Mouse (Mus musculus): ENCODE data around the gene Zbtb12. TPM values are rescaled to one million over a fixed set of nuclear protein-coding genes. Genes with fewer than 3 reads are reported as not detected.

Zbtb12 gene
- polyA plus RNA-seq, 1 experiment: 15.4 TPM

- Histone ChIP-seq H3K4me1 (peaks cover 39% of the 10 kb centered on the region), H3K9me3 (no peaks in the 10 kb centered on the region), H3K36me3 (replicated peaks; ENCODE audit: low read length) (peaks cover 9% of the 10 kb centered on the region), H3K4me3 (replicated peaks) (no peak within 1 kb of the TSS), H3K27me3 (replicated peaks) (peaks cover 51% of the 10 kb centered on the region)
- TF ChIP-seq FLI1 (IDR thresholded peaks at IDR 0.05; ENCODE audit: low read length) (no peak), GATA1 (IDR thresholded peaks at IDR 0.05; ENCODE audit: borderline replicate concordance, low read length) (no peak)
These were observed 16.7 kb upstream of the Zbtb12 start, which contains the start of gene Cfb for GRCm38 (mm10) chr17:34862416-34863081. TSS of gene Cfb (minus strand) at chr17:34862518.

DNA sequence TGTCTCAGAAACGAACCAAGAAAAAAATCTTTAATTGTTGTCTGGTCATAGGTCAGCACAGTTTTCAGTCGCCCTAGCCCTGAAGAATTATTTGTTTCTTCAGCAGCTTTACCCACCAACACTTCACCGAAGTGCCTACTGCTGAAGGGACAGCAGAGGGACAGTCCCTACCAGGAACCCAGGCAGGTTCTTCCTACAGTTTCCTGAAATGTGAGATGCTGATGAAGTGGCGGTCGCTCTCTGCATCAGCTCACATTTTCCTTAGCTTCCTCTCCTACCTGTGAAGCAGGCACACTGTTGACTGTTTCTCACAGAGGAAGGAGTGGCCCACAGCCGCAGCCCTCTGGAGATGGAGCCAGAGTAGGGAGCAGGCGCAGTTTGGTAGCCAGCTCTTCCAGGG lies 13.3 kb upstream of the Zbtb12 start:
- Histone ChIP-seq H3K9me3 (no peaks in the 10 kb centered on the region), H3K4me3 (replicated peaks) (no peak overlapping the region), H3K4me1 (peaks cover 9% of the 10 kb centered on the region; the same call in 1 of the 2 replicates), H3K27me3 (replicated peaks) (peaks cover 43% of the 10 kb centered on the region), H3K36me3 (replicated peaks; ENCODE audit: low read length) (no peaks in the 10 kb centered on the region)
- TF ChIP-seq FLI1 (IDR thresholded peaks at IDR 0.05; ENCODE audit: low read length): no peak
- no peak for TF ChIP-seq GATA1 (IDR thresholded peaks at IDR 0.05; ENCODE audit: borderline replicate concordance, low read length)

- Histone ChIP-seq H3K27me3 (replicated peaks) (peaks cover 21% of the 10 kb centered on the region), H3K36me3 (replicated peaks; ENCODE audit: low read length) (no peaks in the 10 kb centered on the region), H3K4me3 (replicated peaks) (no peak overlapping the region), H3K9me3 (no peaks in the 10 kb centered on the region), H3K4me1 (peaks cover 4% of the 10 kb centered on the region)
- TF ChIP-seq GATA1 (IDR thresholded peaks at IDR 0.05; ENCODE audit: borderline replicate concordance, low read length) (no peak), FLI1 (IDR thresholded peaks at IDR 0.05; ENCODE audit: low read length) (no peak)
These were observed 5.0 kb upstream of the Zbtb12 start for GRCm38 (mm10) chr17:34874321-34874720.

DNA sequence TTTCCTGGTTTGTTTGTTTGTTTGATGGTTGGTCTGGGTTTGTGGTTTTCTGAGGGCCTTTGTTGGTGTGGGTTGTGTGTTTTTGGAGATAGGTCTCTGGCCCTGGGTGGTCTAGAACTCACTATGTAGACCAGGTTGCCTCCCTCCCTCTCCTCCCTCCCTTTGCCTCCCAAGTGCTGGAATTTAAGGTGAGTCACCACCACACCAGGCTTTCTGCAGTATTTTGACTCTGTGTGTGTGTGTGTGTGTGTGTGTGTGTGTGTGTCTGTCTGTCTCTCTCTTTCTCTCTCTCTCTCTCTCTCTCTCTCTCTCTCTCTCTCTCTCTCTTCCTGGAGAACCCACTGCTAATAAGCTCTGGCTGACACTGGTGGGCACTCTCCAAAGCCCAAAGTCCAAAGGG lies 1.9 kb downstream of the Zbtb12 start:
- no peak overlapping the region for H3K4me3 ChIP-seq (replicated peaks)
- no peaks in the 10 kb centered on the region for H3K36me3 ChIP-seq (replicated peaks; ENCODE audit: low read length)
- H3K27me3 ChIP-seq (replicated peaks): peaks cover 3% of the 10 kb centered on the region
- H3K9me3 ChIP-seq: no peaks in the 10 kb centered on the region
- no peak for TF ChIP-seq GATA1 (IDR thresholded peaks at IDR 0.05; ENCODE audit: borderline replicate concordance, low read length)
- no peak for TF ChIP-seq FLI1 (IDR thresholded peaks at IDR 0.05; ENCODE audit: low read length)
- peaks cover 63% of the 10 kb centered on the region for H3K4me1 ChIP-seq

DNA sequence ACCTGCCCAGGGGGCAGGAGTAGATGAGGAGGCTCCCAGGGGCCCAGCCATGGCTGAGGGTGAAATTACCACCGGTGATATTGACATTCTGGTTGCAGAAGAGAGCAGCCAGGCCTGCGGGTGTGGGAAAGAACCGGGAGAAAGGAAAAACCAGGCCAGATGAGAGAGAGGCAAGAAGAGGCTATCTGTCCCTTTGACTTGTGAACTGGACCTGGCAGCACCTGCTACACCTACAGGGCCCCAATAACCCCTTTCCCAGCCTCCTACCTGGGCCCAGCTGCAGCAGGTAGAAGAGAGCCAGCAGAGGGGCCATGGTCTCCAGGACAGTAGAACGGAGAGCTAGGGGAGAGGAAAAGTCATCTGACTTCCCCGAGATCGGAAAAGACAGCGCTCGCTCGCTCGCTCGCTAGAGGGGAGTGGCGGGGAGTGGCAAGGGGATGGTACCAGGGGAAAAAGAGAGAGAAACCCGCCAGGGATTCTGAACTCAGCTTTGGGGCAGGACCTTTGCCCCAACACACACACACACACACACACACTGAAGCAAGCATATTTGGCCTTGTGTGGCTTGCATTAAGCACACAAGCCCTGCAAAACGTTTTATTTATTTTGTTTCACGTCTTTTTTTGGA lies 2.5 kb downstream of the Zbtb12 start, which contains the start of gene Gm20547:
Gm20547 (minus strand) TSS at position 360 of the 628 bp plus-strand sequence.
- no peak within 1 kb of the TSS for H3K4me3 ChIP-seq (replicated peaks)
- H3K9me3 ChIP-seq: no peaks in the 10 kb centered on the region
- no peaks in the 10 kb centered on the region for H3K27me3 ChIP-seq (replicated peaks)
- TF ChIP-seq FLI1 (IDR thresholded peaks at IDR 0.05; ENCODE audit: low read length): no peak
- TF ChIP-seq GATA1 (IDR thresholded peaks at IDR 0.05; ENCODE audit: borderline replicate concordance, low read length): no peak
- H3K4me1 ChIP-seq: peaks cover 69% of the 10 kb centered on the region
- H3K36me3 ChIP-seq (replicated peaks; ENCODE audit: low read length): no peaks in the 10 kb centered on the region

- H3K9me3 ChIP-seq: no peaks in the 10 kb centered on the region
- H3K4me3 ChIP-seq (replicated peaks): peak overlapping the region; percentile 50
- H3K27me3 ChIP-seq (replicated peaks): no peaks in the 10 kb centered on the region
- TF ChIP-seq FLI1 (IDR thresholded peaks at IDR 0.05; ENCODE audit: low read length): no peak
- TF ChIP-seq GATA1 (IDR thresholded peaks at IDR 0.05; ENCODE audit: borderline replicate concordance, low read length): no peak
- no peaks in the 10 kb centered on the region for H3K36me3 ChIP-seq (replicated peaks; ENCODE audit: low read length)
- peaks cover 83% of the 10 kb centered on the region for H3K4me1 ChIP-seq
These were observed 4.0 kb downstream of the Zbtb12 start for GRCm38 (mm10) chr17:34883332-34883731.

DNA sequence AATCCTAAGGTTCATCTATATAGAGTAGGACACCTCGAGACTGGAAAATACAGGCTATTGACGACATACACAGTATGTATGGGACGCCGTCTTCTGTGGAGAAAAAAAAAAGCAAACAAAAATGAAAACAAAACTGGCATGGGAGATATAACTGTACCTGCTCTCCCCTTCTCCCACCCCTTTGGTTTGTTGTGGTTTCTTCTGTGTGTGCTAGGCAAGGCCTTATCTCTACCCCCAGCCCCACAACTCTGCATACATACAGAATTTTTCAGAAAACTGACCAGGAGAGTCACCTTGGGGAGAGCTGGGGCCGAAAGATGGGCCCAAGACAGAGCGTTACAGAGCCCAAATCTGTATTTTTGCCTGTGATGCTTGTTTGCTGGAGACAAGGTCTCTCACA lies 5.4 kb downstream of the Zbtb12 start:
- TF ChIP-seq GATA1 (IDR thresholded peaks at IDR 0.05; ENCODE audit: borderline replicate concordance, low read length): no peak
- TF ChIP-seq FLI1 (IDR thresholded peaks at IDR 0.05; ENCODE audit: low read length): no peak
- Histone ChIP-seq H3K27me3 (replicated peaks) (no peaks in the 10 kb centered on the region), H3K4me1 (peaks cover 83% of the 10 kb centered on the region), H3K4me3 (replicated peaks) (no peak overlapping the region), H3K36me3 (replicated peaks; ENCODE audit: low read length) (no peaks in the 10 kb centered on the region), H3K9me3 (no peaks in the 10 kb centered on the region)

DNA sequence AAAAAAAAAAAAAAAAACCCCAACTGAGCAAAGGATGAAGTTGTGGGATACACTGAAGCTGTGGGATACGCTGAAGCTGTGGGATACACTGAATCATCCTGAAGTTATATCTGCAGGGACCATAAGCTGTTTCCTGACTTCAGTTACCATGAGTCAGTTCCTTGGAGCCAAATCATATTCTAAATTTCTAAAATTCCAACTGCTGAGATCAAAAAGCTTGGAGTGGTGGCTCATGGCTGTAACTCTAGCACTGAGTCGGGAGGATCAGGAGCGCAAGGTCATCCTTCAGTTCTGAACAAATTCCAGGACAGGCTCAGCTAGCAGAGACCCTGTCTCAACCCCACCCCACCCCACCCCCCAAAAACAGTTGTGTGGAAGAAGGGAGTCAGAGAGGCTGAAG lies 6.3 kb downstream of the Zbtb12 start:
- no peaks in the 10 kb centered on the region for H3K9me3 ChIP-seq
- H3K4me3 ChIP-seq (replicated peaks): no peak overlapping the region
- no peaks in the 10 kb centered on the region for H3K36me3 ChIP-seq (replicated peaks; ENCODE audit: low read length)
- H3K27me3 ChIP-seq (replicated peaks): no peaks in the 10 kb centered on the region
- TF ChIP-seq GATA1 (IDR thresholded peaks at IDR 0.05; ENCODE audit: borderline replicate concordance, low read length) (no peak), FLI1 (IDR thresholded peaks at IDR 0.05; ENCODE audit: low read length) (no peak)
- peaks cover 81% of the 10 kb centered on the region for H3K4me1 ChIP-seq

- Histone ChIP-seq H3K27me3 (replicated peaks) (no peaks in the 10 kb centered on the region), H3K4me3 (replicated peaks) (no peak overlapping the region), H3K4me1 (peaks cover 79% of the 10 kb centered on the region), H3K36me3 (replicated peaks; ENCODE audit: low read length) (no peaks in the 10 kb centered on the region), H3K9me3 (no peaks in the 10 kb centered on the region)
- no peak for TF ChIP-seq FLI1 (IDR thresholded peaks at IDR 0.05; ENCODE audit: low read length)
- TF ChIP-seq GATA1 (IDR thresholded peaks at IDR 0.05; ENCODE audit: borderline replicate concordance, low read length): no peak
These were observed 8.7 kb downstream of the Zbtb12 start for GRCm38 (mm10) chr17:34887942-34888341.

GRCm38 (mm10) chr17:34890074-34890743 lies 10.9 kb downstream of the Zbtb12 start:
- no peaks in the 10 kb centered on the region for H3K36me3 ChIP-seq (replicated peaks; ENCODE audit: low read length)
- TF ChIP-seq GATA1 (IDR thresholded peaks at IDR 0.05; ENCODE audit: borderline replicate concordance, low read length): no peak
- TF ChIP-seq FLI1 (IDR thresholded peaks at IDR 0.05; ENCODE audit: low read length): no peak
- no peaks in the 10 kb centered on the region for H3K27me3 ChIP-seq (replicated peaks)
- peaks cover 74% of the 10 kb centered on the region for H3K4me1 ChIP-seq
- no peaks in the 10 kb centered on the region for H3K9me3 ChIP-seq
- H3K4me3 ChIP-seq (replicated peaks): no peak overlapping the region
